Mouse (Mus musculus) Patski (cell line): Measurements from ENCODE around the gene Wnt3. TPM values are rescaled to one million over a fixed set of nuclear protein-coding genes. Genes with fewer than 3 reads are reported as not detected.

Experiments
- ATAC-seq: fragments of 100-300 bp; one replicate; pipeline ENCODE4 v1.8.0; 2021
- CTCF ChIA-PET: fragments of 350-600 bp; sonication (Branson Sonifier 250); formaldehyde crosslinking; loops from one replicate; lab custom pipeline; 2022; ENCODE audit warnings: inconsistent platforms; lab: Charles Lee
- POLR2A ChIA-PET: fragments of 350-600 bp; sonication (Branson Sonifier 250); formaldehyde crosslinking; loops from one replicate; lab custom pipeline; 2022; ENCODE audit warnings: antibody characterized with exemption, inconsistent platforms; lab: Charles Lee
- DNase-seq: peaks from one replicate; pipeline ENCODE4 v3.0.0-alpha.2; 2011; ENCODE audit warnings: low read depth, low spot score
- H3K27me3 ChIP-seq: fragments of 371-371 bp; one replicate; pipeline ENCODE4 v1.5.1; 2021
- CTCF ChIP-seq: fragments of 100-300 bp; IDR thresholded peaks from one replicate; pipeline ENCODE4 v1.5.1; 2021
- in situ Hi-C: fragments of 300-500 bp; cut with MboI; formaldehyde crosslinking; loops from 3 replicates; pipeline ENCODE4 v1.11.1; 2018; ENCODE audit warnings: low pct_unique_long_range_greater_than_20kb, mixed read lengths
- polyA plus RNA-seq: library from polyadenylated mRNA; unstranded; gene quantifications from one replicate; pipeline ENCODE4 v1.2.3, GENCODE M21; 2021

Gene Wnt3
- polyA plus RNA-seq, 1 experiment from 2014 or later, result not detected

DNA sequence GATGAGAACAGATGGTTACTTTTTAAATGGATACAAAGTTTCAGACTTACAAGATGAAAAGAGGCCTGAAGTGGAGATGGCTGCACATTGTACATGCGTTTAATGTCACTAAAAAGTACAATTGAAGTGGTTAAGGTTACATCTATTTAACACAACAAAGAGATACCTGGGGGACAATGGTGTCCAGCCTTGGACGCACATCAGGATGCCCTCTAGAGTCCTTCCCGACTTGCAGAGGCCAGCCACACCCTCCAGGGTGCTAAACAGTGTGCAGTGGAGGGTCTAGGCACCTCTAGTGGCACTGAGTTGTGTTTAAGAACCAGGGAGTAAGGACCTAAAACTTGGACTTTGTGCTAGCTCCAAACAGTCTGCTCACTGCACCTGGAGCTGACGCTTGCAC lies 90.5 kb downstream of the Wnt3 start:
- DNase-seq (no peak), ATAC-seq (no peak)
- ChIA-PET POLR2A (no interaction called here), CTCF (no interaction called here)
- no peak for TF ChIP-seq CTCF
- no peaks in the 10 kb centered on the region for H3K27me3 ChIP-seq
- in situ Hi-C loops, result no loop called here

DNA sequence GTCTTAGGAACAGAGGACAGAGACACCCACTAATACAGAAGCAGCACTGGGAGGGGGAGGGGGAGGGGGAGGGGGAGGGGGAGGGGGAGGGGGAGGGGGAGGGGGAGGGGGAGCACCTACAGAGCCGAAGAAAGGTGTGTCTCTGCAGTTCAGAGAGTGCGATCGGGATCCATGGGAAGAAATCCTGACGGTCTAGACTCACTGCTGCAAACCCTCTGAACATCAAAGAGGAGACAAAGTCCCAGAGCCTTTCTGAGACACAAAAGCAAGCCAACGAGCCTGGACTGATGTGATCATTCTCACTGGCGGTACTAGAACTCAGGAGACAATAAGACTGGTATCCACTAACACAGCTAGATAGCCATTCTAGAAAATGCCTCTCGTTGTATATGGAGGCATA lies 91.4 kb downstream of the Wnt3 start:
- H3K27me3 ChIP-seq, result no peaks in the 10 kb centered on the region
- ChIA-PET CTCF (interaction anchor here (1.2 kb wide), 1 partner anchor 10 kb away, joined by 3 read pairs; no protein-coding TSS in a partner anchor), POLR2A (no interaction called here)
- in situ Hi-C loops, result no loop called here
- TF ChIP-seq CTCF, result no peak
- DNase-seq, result no peak
- no peak for ATAC-seq

Other genes starting within 250 kb of the Wnt3 start
- not detected for gene Gm884, start 153.0 kb upstream of the Wnt3 start, polyA plus RNA-seq
- gene Lyzl6, start 135.3 kb upstream of the Wnt3 start, polyA plus RNA-seq, result not detected
- not detected for gene Rprml, start 124.6 kb upstream of the Wnt3 start, polyA plus RNA-seq
- 82.3 TPM for gene Gosr2, start 76.3 kb upstream of the Wnt3 start, polyA plus RNA-seq
- gene Wnt9b, start 24.3 kb upstream of the Wnt3 start, polyA plus RNA-seq, result not detected
- 26.3 TPM for gene Nsf, start 179.9 kb downstream of the Wnt3 start, polyA plus RNA-seq
- gene Arf2, start 192.6 kb downstream of the Wnt3 start, polyA plus RNA-seq, result 35.9 TPM